Mouse (Mus musculus): ENCODE results near the gene Wdr31.

Gene Wdr31

GRCm38 (mm10) chr4:62437871-62438270 is 32.8 kb downstream of the Wdr31 start:
- no peak for DNase-seq

GRCm38 (mm10) chr4:62437256-62437778 is 33.4 kb downstream of the Wdr31 start:
- no peak for DNase-seq

GRCm38 (mm10) chr4:62435081-62435480 is 35.6 kb downstream of the Wdr31 start, which contains the start of gene Rnf183:
Gene Rnf183, minus strand, starts transcription at chr4:62435252.
- DNase-seq = no peak

- no peak for DNase-seq
Observed at GRCm38 (mm10) chr4:62433939-62434870, 36.5 kb downstream of the Wdr31 start.

GRCm38 (mm10) chr4:62431522-62431921 is 39.2 kb downstream of the Wdr31 start:
- no peak for DNase-seq

- no peak for DNase-seq
Observed at GRCm38 (mm10) chr4:62430678-62431077, 40.0 kb downstream of the Wdr31 start.

- DNase-seq = no peak
Observed at GRCm38 (mm10) chr4:62429616-62430015, 41.1 kb downstream of the Wdr31 start.

GRCm38 (mm10) chr4:62427978-62428758 is 42.5 kb downstream of the Wdr31 start:
- DNase-seq = peak; percentile 14 to 65

- no peak for DNase-seq
Observed at GRCm38 (mm10) chr4:62425891-62426290, 44.8 kb downstream of the Wdr31 start.

- no peak for DNase-seq
Observed at GRCm38 (mm10) chr4:62419091-62419490, 51.6 kb downstream of the Wdr31 start.

GRCm38 (mm10) chr4:62418448-62418847 is 52.2 kb downstream of the Wdr31 start:
- DNase-seq = no peak

- no peak for DNase-seq
Observed at GRCm38 (mm10) chr4:62411606-62412005, 59.1 kb downstream of the Wdr31 start.

- no peak for DNase-seq
Observed at GRCm38 (mm10) chr4:62410325-62410724, 60.4 kb downstream of the Wdr31 start.

GRCm38 (mm10) chr4:62409615-62410014 is 61.1 kb downstream of the Wdr31 start:
- DNase-seq = no peak

GRCm38 (mm10) chr4:62408601-62409282 is 62.0 kb downstream of the Wdr31 start, which contains the start of the genes Cdc26 and Prpf4:
Gene Cdc26, minus strand, starts transcription at chr4:62408642.
Gene Prpf4, plus strand, starts transcription at chr4:62408797.
- DNase-seq = peak; percentile 97 to 98

- DNase-seq = peak; percentile 63 to 66
Observed at GRCm38 (mm10) chr4:62407730-62408582, 62.7 kb downstream of the Wdr31 start.

GRCm38 (mm10) chr4:62406133-62406532 is 64.6 kb downstream of the Wdr31 start:
- no peak for DNase-seq

- no peak for DNase-seq
Observed at GRCm38 (mm10) chr4:62398956-62399355, 71.7 kb downstream of the Wdr31 start.

Measured in lung, postnatal 4 days (tissue).